Mouse (Mus musculus) spleen, adult 2 months (tissue): ENCODE measurements around the gene Scfd2.

Experiments used
- CTCF ChIP-seq: fragments of 200-500 bp; IDR thresholded peaks from 2 replicates; pipeline ENCODE4 v1.5.1; 2011; ENCODE audit warnings: mild to moderate bottlenecking, inconsistent platforms; ENCODE audit not compliant: insufficient read depth, insufficient read length, insufficient replicate concordance; ENCODE audit errors: extremely low read depth
- POLR2A ChIP-seq: fragments of 200-500 bp; IDR thresholded peaks from 2 replicates; pipeline ENCODE4 v1.6.1; 2011; ENCODE audit warnings: low read depth, low read length, inconsistent platforms

DNA sequence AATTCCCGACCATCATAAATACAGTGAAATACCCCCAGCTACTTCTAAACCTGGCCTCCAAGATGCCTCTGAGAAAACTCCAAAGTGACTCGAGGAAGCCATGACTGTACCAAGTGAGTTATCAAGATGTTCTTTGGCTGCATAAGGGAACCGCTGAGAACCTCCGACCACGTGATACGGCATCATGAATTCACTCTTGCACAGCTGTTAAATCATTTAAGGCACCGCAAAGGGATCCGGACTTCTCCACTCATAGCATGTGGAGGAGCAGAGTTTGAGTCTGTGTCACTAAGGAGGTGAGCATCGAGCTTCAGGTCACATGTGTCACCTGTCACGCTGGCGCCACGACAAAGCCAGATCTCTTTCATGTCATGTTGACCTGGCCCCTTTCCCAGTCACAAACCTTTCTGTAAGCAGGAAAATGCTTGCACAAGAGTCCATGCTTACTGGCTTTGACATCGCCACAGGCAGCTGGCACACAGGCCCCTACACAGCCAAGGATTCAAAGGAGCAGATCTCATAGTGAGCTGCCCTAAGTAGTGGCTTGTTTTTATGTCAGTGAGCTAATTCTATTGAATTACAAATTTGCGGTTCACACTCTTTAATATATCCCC lies 287.0 kb downstream of the Scfd2 start:
- TF ChIP-seq CTCF (no peak), POLR2A (no peak)
